Mouse (Mus musculus) forebrain, embryonic 11.5 days (tissue): ENCODE data around the gene Mlycd. TPM values are rescaled to one million over a fixed set of nuclear protein-coding genes. Genes with fewer than 3 reads are reported as not detected.

ENCODE experiments used
- ATAC-seq: fragments of 200-750 bp; cut with Nextera tagmentation; replicated peaks from 2 replicates; pipeline ENCODE4 v1.8.0; 2017; ENCODE audit warnings: moderate TSS enrichment; ENCODE audit not compliant: low FRiP score
- DNase-seq: peaks from one replicate; pipeline ENCODE4 v3.0.0-alpha.2; 2017; ENCODE audit warnings: low spot score
- H3K27ac ChIP-seq: fragments of 300-500 bp; sonication (generic); 2 replicates; pipeline ENCODE4 v1.5.1; 2014; ENCODE audit warnings: low read depth, low read length
- H3K27me3 ChIP-seq: fragments of 300-500 bp; sonication (generic); 2 replicates; pipeline ENCODE4 v1.6.1; 2014; ENCODE audit warnings: mild to moderate bottlenecking, low read length, mixed read lengths; ENCODE audit not compliant: control insufficient read depth, insufficient read depth
- H3K36me3 ChIP-seq: fragments of 300-500 bp; sonication (generic); 2 replicates; pipeline ENCODE4 v1.6.1; 2014; ENCODE audit warnings: mild to moderate bottlenecking, low read length, moderate library complexity, mixed read lengths; ENCODE audit not compliant: control insufficient read depth, insufficient read depth
- H3K4me1 ChIP-seq: fragments of 300-500 bp; sonication (generic); replicated peaks from 2 replicates; pipeline ENCODE4 v1.6.1; 2014; ENCODE audit warnings: low read length, mixed read lengths; ENCODE audit not compliant: control insufficient read depth, insufficient read depth
- H3K4me2 ChIP-seq: fragments of 300-500 bp; sonication (generic); 2 replicates; pipeline ENCODE4 v1.6.1; 2014; ENCODE audit warnings: low read depth, mild to moderate bottlenecking, low read length, moderate library complexity, mixed read lengths; ENCODE audit not compliant: severe bottlenecking
- H3K4me3 ChIP-seq: fragments of 300-500 bp; sonication (generic); 2 replicates; pipeline ENCODE4 v1.5.1; 2014; ENCODE audit warnings: low read depth, low read length
- H3K9ac ChIP-seq: fragments of 300-500 bp; sonication (generic); 2 replicates; pipeline ENCODE4 v1.6.1; 2014; ENCODE audit warnings: low read length
- H3K9me3 ChIP-seq: fragments of 300-500 bp; sonication (generic); 2 replicates; pipeline ENCODE4 v1.6.1; 2016; ENCODE audit warnings: low read length, mixed read lengths; ENCODE audit not compliant: control insufficient read depth
- WGBS: fragments of 180-500 bp; shearing (Covaris S2); extraction: QIAGEN DNeasy Blood & Tissue Kit; methylation state at CpG from one replicate; pipeline ENCODE4 v1.1.7; 2014; 5-methylcytosine and 5-hydroxymethylcytosine counted together
- polyA plus RNA-seq: library from polyadenylated mRNA; unstranded; fragments of >200 nt; fragmentation: Nextera tagmentation; extraction: Ambion mirVana; gene quantifications from 2 replicates; pipeline ENCODE4 v1.2.1, GENCODE M21; 2014

Gene Mlycd
- polyA plus RNA-seq, 1 experiment from 2014 or later = 13.5 TPM

GRCm38 (mm10) chr8:119430690-119431089, 36.0 kb downstream of the Mlycd start:
- no peak for DNase-seq
- Histone ChIP-seq H3K4me2 (no peak overlapping the region), H3K27ac (no peak overlapping the region), H3K36me3 (no peaks in the 10 kb centered on the region), H3K4me1 (no peaks in the 10 kb centered on the region), H3K27me3 (no peaks in the 10 kb centered on the region), H3K9ac (no peak overlapping the region), H3K4me3 (no peak overlapping the region), H3K9me3 (no peaks in the 10 kb centered on the region)
- WGBS = 89% methylated on average over 7 of the region's 7 CpGs
- no peak for ATAC-seq

DNA sequence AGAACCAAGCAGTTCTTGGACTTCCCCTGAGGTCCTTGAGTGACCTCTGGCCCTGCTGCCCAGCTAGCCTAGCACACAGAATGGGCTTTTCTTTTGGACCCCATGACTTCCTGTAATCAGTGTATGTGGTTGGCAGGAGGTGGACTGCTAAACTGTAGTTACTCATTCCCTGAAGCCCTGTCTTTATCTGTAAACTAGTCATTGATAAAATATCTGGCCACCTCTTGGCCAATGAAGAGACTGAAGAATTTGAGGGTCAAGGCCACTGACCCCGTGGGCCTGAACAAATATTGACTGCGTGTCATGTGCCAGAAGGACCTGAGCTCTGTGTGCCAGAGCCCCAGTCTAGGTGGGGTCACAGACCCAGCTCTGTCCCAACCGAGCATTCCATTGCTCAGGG, 37.7 kb downstream of the Mlycd start:
- DNase-seq = no peak
- no peaks in the 10 kb centered on the region for H3K27me3 ChIP-seq
- WGBS = 58% methylated on average over 3 of the region's 3 CpGs
- no peak overlapping the region for H3K4me3 ChIP-seq
- H3K36me3 ChIP-seq = no peaks in the 10 kb centered on the region
- no peak overlapping the region for H3K27ac ChIP-seq
- H3K9me3 ChIP-seq = no peaks in the 10 kb centered on the region
- H3K9ac ChIP-seq = no peak overlapping the region
- no peak overlapping the region for H3K4me2 ChIP-seq
- H3K4me1 ChIP-seq = no peaks in the 10 kb centered on the region; the same call in 1 of the 2 replicates
- no peak for ATAC-seq

DNA sequence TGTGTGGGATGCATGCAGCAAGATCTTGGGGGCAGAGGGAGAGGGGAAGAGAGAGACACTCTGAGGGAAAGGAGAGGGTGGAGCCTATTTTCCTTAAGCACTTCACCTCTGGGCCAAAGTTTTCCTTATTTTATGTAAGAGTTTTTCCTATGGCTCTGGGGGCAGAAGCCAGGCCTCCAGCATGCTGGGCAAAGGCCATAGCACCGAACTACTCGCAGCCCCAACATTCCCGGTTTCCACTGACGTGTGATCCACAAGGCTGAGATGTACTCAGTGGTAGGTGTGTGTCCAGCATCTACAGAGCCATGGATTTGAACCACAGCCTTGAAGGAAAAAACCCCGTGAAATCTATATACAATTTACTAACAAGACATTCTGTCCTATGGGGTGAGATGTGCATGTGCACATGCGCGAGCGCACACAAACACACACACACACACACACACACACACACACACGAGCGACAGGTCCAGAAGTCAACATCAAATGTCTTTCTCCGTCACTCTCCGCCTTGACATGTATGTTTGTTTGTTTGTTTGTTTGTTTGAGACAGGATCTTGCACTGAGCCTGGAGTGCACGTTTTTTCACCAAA, 39.0 kb downstream of the Mlycd start, which contains the start of gene Osgin1:
Osgin1 (plus strand) TSS at position 543 of the 593 bp plus-strand sequence.
- H3K27ac ChIP-seq = no peak within 1 kb of the TSS
- no peak within 1 kb of the TSS for H3K4me2 ChIP-seq
- WGBS = 89% methylated on average over 13 of the region's 13 CpGs
- ATAC-seq (no peak), DNase-seq (no peak)
- no peaks in the 10 kb centered on the region for H3K27me3 ChIP-seq
- no peaks in the 10 kb centered on the region for H3K36me3 ChIP-seq
- no peak within 1 kb of the TSS for H3K4me3 ChIP-seq
- H3K9ac ChIP-seq = no peak within 1 kb of the TSS
- H3K9me3 ChIP-seq = no peaks in the 10 kb centered on the region
- H3K4me1 ChIP-seq = no peaks in the 10 kb centered on the region; the same call in 1 of the 2 replicates

GRCm38 (mm10) chr8:119434569-119434968, 39.9 kb downstream of the Mlycd start:
- ATAC-seq = no peak
- no peaks in the 10 kb centered on the region; the same call in 1 of the 2 replicates for H3K4me1 ChIP-seq
- no peak overlapping the region for H3K9ac ChIP-seq
- no peak for DNase-seq
- no peaks in the 10 kb centered on the region for H3K27me3 ChIP-seq
- 85% methylated on average over 6 of the region's 6 CpGs for WGBS
- H3K4me2 ChIP-seq = no peak overlapping the region
- H3K9me3 ChIP-seq = no peaks in the 10 kb centered on the region
- H3K36me3 ChIP-seq = no peaks in the 10 kb centered on the region
- H3K27ac ChIP-seq = no peak overlapping the region
- H3K4me3 ChIP-seq = no peak overlapping the region

GRCm38 (mm10) chr8:119435527-119435926, 40.8 kb downstream of the Mlycd start:
- Histone ChIP-seq H3K4me2 (no peak overlapping the region), H3K27me3 (no peaks in the 10 kb centered on the region), H3K27ac (no peak overlapping the region), H3K9me3 (no peaks in the 10 kb centered on the region), H3K9ac (no peak overlapping the region), H3K4me1 (no peaks in the 10 kb centered on the region; the same call in 1 of the 2 replicates), H3K4me3 (no peak overlapping the region), H3K36me3 (no peaks in the 10 kb centered on the region)
- ATAC-seq (no peak), DNase-seq (no peak)
- WGBS = 89% methylated on average over 7 of the region's 7 CpGs

DNA sequence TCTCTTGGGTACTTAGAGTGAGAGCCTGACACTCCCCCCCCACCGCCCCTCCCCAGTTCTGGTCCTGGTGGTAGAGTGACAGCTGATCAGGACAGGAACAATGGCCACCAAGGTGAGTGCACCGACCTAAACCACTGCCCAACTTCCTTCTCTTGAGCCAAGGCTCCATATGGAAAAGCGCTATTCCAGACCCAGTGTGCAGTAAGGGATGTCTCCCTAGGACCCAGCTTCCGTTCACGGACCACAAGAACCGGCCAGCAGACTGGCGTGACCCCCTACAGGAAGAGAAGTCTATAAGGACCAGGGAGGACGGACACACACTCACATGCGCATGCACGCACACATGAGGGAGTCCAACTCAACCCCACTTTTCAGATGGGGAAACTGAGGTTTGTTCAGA, 41.7 kb downstream of the Mlycd start:
- Histone ChIP-seq H3K36me3 (no peaks in the 10 kb centered on the region), H3K4me2 (no peak overlapping the region), H3K27ac (no peak overlapping the region), H3K27me3 (peaks cover under 1% of the 10 kb centered on the region; the same call in 1 of the 2 replicates), H3K9ac (no peak overlapping the region), H3K4me1 (no peaks in the 10 kb centered on the region; the same call in 1 of the 2 replicates), H3K9me3 (no peaks in the 10 kb centered on the region), H3K4me3 (no peak overlapping the region)
- 85% methylated on average over 10 of the region's 10 CpGs for WGBS
- DNase-seq (no peak), ATAC-seq (no peak)

- DNase-seq = no peak
- no peak overlapping the region for H3K9ac ChIP-seq
- no peak for ATAC-seq
- H3K4me2 ChIP-seq = no peak overlapping the region
- H3K4me1 ChIP-seq = no peaks in the 10 kb centered on the region; the same call in 1 of the 2 replicates
- no peaks in the 10 kb centered on the region for H3K36me3 ChIP-seq
- no peak overlapping the region for H3K27ac ChIP-seq
- no peaks in the 10 kb centered on the region for H3K9me3 ChIP-seq
- 28% methylated on average over 9 of the region's 9 CpGs for WGBS
- peaks cover 3% of the 10 kb centered on the region; the same call in 1 of the 2 replicates for H3K27me3 ChIP-seq
- H3K4me3 ChIP-seq = no peak overlapping the region
Observed at GRCm38 (mm10) chr8:119436933-119437332, 42.3 kb downstream of the Mlycd start.

- H3K27me3 ChIP-seq = peaks cover 3% of the 10 kb centered on the region; the same call in 1 of the 2 replicates
- ATAC-seq = no peak
- no peaks in the 10 kb centered on the region for H3K36me3 ChIP-seq
- WGBS = 75% methylated on average over 11 of the region's 11 CpGs
- no peak overlapping the region for H3K27ac ChIP-seq
- no peak overlapping the region for H3K4me2 ChIP-seq
- H3K9ac ChIP-seq = no peak overlapping the region
- H3K4me1 ChIP-seq = no peaks in the 10 kb centered on the region; the same call in 1 of the 2 replicates
- no peaks in the 10 kb centered on the region for H3K9me3 ChIP-seq
- H3K4me3 ChIP-seq = no peak overlapping the region
- no peak for DNase-seq
Observed at GRCm38 (mm10) chr8:119437506-119437905, 42.8 kb downstream of the Mlycd start.

DNA sequence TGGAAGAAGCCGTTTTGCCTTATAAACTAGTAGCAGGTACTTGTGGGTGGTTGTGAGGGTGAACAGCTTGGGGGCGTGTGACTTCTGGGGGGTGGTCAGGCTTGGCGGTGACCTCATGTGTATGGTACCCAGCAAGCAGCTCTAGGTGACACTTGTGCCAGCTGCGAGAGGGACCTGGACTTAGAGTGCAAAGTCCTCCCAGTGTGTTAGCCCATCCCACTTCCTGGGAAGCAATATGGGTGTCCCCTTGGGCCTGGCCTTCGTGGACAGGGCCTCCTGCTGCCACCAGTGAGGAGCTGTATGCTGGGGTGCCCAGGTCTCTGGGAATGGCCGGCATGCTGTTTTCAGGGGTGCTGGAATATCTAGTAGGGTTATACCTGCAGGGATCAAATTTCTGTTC, 44.2 kb downstream of the Mlycd start:
- Histone ChIP-seq H3K27me3 (peaks cover 3% of the 10 kb centered on the region; the same call in 1 of the 2 replicates), H3K27ac (no peak overlapping the region), H3K36me3 (no peaks in the 10 kb centered on the region), H3K4me3 (no peak overlapping the region), H3K4me2 (no peak overlapping the region), H3K4me1 (no peaks in the 10 kb centered on the region; the same call in 1 of the 2 replicates), H3K9me3 (no peaks in the 10 kb centered on the region), H3K9ac (no peak overlapping the region)
- DNase-seq = no peak
- ATAC-seq = no peak
- WGBS = 82% methylated on average over 6 of the region's 6 CpGs
